Mouse (Mus musculus) neural tube, embryonic 13.5 days (tissue): Measurements from ENCODE around the gene Hoxc11. TPM values are rescaled to one million over a fixed set of nuclear protein-coding genes. Genes with fewer than 3 reads are reported as not detected.

Experiments
- ATAC-seq: fragments of 200-750 bp; cut with Nextera tagmentation; 2 replicates; pipeline ENCODE4 v1.8.0; 2017; ENCODE audit warnings: low read depth, mild to moderate bottlenecking, moderate TSS enrichment, moderate library complexity
- H3K27ac ChIP-seq: fragments of 300-500 bp; sonication (generic); replicated peaks from 2 replicates; pipeline ENCODE4 v1.5.1; 2015; ENCODE audit warnings: moderate library complexity, mild to moderate bottlenecking, inconsistent platforms
- H3K27me3 ChIP-seq: fragments of 300-500 bp; sonication (generic); 2 replicates; pipeline ENCODE4 v1.6.1; 2015; ENCODE audit warnings: mild to moderate bottlenecking, inconsistent platforms
- H3K36me3 ChIP-seq: fragments of 300-500 bp; sonication (generic); 2 replicates; pipeline ENCODE4 v1.6.1; 2015; ENCODE audit warnings: mild to moderate bottlenecking, inconsistent platforms
- H3K4me1 ChIP-seq: fragments of 300-500 bp; sonication (generic); replicated peaks from 2 replicates; pipeline ENCODE4 v1.6.1; 2015; ENCODE audit warnings: inconsistent platforms
- H3K4me2 ChIP-seq: fragments of 300-500 bp; sonication (generic); 2 replicates; pipeline ENCODE4 v1.6.1; 2015; ENCODE audit warnings: inconsistent platforms, mild to moderate bottlenecking, moderate library complexity
- H3K4me3 ChIP-seq: fragments of 300-500 bp; sonication (generic); 2 replicates; pipeline ENCODE4 v1.5.1; 2015; ENCODE audit warnings: mild to moderate bottlenecking, inconsistent platforms
- H3K9ac ChIP-seq: fragments of 300-500 bp; sonication (generic); 2 replicates; pipeline ENCODE4 v1.6.1; 2015; ENCODE audit warnings: moderate library complexity, mild to moderate bottlenecking, inconsistent platforms
- H3K9me3 ChIP-seq: fragments of 300-500 bp; sonication (generic); 2 replicates; pipeline ENCODE4 v1.6.1; 2016; ENCODE audit warnings: inconsistent platforms
- WGBS: fragments of 180-500 bp; shearing (Covaris S2); methylation state at CpG from one replicate; pipeline ENCODE4 v1.1.7; 2015; 5-methylcytosine and 5-hydroxymethylcytosine counted together
- microRNA-seq: library from miRNA; unstranded; fragments of <30 nt; microRNA quantifications from one replicate; pipeline ENCODE4, GENCODE M21; 2016
- polyA plus RNA-seq: library from polyadenylated mRNA; unstranded; fragments of >200 nt; fragmentation: Nextera tagmentation; extraction: Ambion mirVana; gene quantifications from 2 replicates; pipeline ENCODE4 v1.2.1, GENCODE M21; 2015

Gene Hoxc11
- polyA plus RNA-seq, 1 experiment from 2014 or later, result 2.6 TPM

DNA sequence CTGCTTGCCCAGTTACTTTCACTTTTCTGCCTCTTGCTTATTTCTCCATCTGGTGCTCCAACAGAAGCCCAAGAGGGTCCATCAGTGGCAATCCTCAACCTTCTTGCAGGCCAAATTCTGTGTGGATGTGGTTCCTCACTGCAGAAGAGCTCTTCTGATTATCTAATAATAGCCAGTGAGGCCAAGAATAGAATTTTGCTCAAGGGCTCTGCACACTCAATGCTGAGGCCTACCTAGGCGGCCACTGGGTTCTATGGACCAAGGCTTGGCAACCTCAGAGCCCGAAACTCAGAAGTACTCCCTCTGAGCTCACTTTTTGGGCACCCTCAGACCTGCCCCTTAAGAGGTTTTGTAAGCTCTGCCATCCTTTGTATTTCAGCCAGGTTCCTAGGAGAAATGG lies 47.1 kb downstream of the Hoxc11 start:
- H3K9me3 ChIP-seq, result no peaks in the 10 kb centered on the region
- H3K4me1 ChIP-seq, result peaks cover 90% of the 10 kb centered on the region
- no peaks in the 10 kb centered on the region for H3K27me3 ChIP-seq
- ATAC-seq, result no peak
- H3K36me3 ChIP-seq, result no peaks in the 10 kb centered on the region
- peak overlapping the region; percentile 78 for H3K4me3 ChIP-seq
- peak overlapping the region; percentile 100 for H3K27ac ChIP-seq
- 12% methylated on average over 2 of the region's 2 CpGs for WGBS
- H3K4me2 ChIP-seq, result peak overlapping the region; percentile 91
- peak overlapping the region; percentile 99 for H3K9ac ChIP-seq

DNA sequence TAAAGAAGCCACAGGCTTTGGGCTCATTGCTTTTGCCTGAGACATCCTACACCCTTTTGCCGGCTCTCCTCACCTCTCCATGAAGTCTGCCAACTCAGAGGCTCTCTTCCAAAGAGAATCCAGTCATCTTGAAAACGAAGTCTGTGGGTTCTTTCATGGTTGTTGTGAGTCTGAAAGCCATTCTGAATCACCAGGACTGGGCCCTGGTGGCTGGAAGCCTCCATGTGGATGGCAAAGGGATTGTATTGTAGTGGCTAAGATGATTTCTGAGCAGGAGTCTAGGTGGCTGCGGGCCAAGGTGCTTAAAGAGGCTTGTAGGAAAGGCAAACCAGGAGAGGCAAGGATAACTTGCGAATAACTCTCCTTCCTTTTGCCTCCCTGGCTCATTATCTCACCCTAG lies 47.9 kb downstream of the Hoxc11 start:
- 6% methylated on average over 4 of the region's 4 CpGs for WGBS

GRCm38 (mm10) chr15:103002821-103003448 lies 48.7 kb downstream of the Hoxc11 start:
- Histone ChIP-seq H3K4me1 (peaks cover 91% of the 10 kb centered on the region), H3K27me3 (no peaks in the 10 kb centered on the region), H3K4me3 (peak overlapping the region; percentile 78), H3K9ac (peak overlapping the region; percentile 99), H3K27ac (peak overlapping the region; percentile 100), H3K4me2 (peak overlapping the region; percentile 91), H3K36me3 (no peaks in the 10 kb centered on the region), H3K9me3 (no peaks in the 10 kb centered on the region)
- WGBS, result 5% methylated on average over 13 of the region's 13 CpGs
- no peak for ATAC-seq

More for the DNA sequence above, 47.9 kb downstream of the Hoxc11 start:
- Histone ChIP-seq H3K27ac (peak overlapping the region; percentile 100), H3K4me1 (peaks cover 91% of the 10 kb centered on the region), H3K4me3 (peak overlapping the region; percentile 78), H3K9me3 (no peaks in the 10 kb centered on the region), H3K27me3 (no peaks in the 10 kb centered on the region), H3K4me2 (peak overlapping the region; percentile 91), H3K36me3 (no peaks in the 10 kb centered on the region), H3K9ac (peak overlapping the region; percentile 99)
- ATAC-seq, result no peak

GRCm38 (mm10) chr15:103005308-103005707 lies 51.1 kb downstream of the Hoxc11 start:
- H3K4me1 ChIP-seq, result peaks cover 99% of the 10 kb centered on the region

GRCm38 (mm10) chr15:103005797-103006196 lies 51.6 kb downstream of the Hoxc11 start:
- H3K27ac ChIP-seq, result peak overlapping the region; percentile 96
- peak overlapping the region; percentile 38 for H3K4me3 ChIP-seq
- H3K9ac ChIP-seq, result peak overlapping the region; percentile 99
- peaks cover 2% of the 10 kb centered on the region; the same call in 1 of the 2 replicates for H3K36me3 ChIP-seq
- peaks cover 100% of the 10 kb centered on the region for H3K4me1 ChIP-seq
- ATAC-seq, result no peak
- peak overlapping the region; percentile 91 for H3K4me2 ChIP-seq
- H3K27me3 ChIP-seq, result no peaks in the 10 kb centered on the region
- no peaks in the 10 kb centered on the region for H3K9me3 ChIP-seq
- WGBS, result 5% methylated on average over 5 of the region's 5 CpGs

More at GRCm38 (mm10) chr15:103005308-103005707, 51.1 kb downstream of the Hoxc11 start:
- Histone ChIP-seq H3K27me3 (no peaks in the 10 kb centered on the region), H3K4me2 (peak overlapping the region; percentile 91), H3K36me3 (no peaks in the 10 kb centered on the region), H3K27ac (peak overlapping the region; percentile 96), H3K9me3 (no peaks in the 10 kb centered on the region), H3K9ac (peak overlapping the region; percentile 99), H3K4me3 (peak overlapping the region; percentile 38)
- ATAC-seq, result no peak
- 2% methylated on average over 17 of the region's 17 CpGs for WGBS

DNA sequence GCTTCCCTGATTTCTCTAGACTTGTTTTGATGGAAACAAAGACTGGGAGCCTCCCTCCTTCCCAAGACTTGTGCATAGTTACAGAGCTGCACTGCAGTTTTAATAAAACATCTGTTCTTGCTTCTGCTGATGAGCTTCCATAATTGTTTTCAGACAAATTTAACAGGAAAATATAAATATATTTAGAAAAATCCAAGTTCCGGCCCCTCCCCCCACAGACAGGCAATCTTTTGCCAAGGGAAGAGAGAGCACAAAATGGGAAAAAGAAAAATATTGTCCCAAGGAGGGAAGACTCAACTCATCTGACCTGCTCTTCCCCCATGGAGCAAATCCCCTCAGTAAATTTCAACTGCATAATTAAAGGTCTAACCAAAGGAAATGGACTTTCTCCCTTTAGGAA lies 52.1 kb downstream of the Hoxc11 start:
- H3K27ac ChIP-seq, result peak overlapping the region; percentile 96
- H3K4me2 ChIP-seq, result peak overlapping the region; percentile 91
- no peaks in the 10 kb centered on the region for H3K27me3 ChIP-seq
- no peaks in the 10 kb centered on the region for H3K9me3 ChIP-seq
- 5% methylated on average over 1 of the region's 1 CpGs for WGBS
- peak overlapping the region; percentile 38 for H3K4me3 ChIP-seq
- ATAC-seq, result no peak
- H3K36me3 ChIP-seq, result peaks cover 7% of the 10 kb centered on the region; the same call in 1 of the 2 replicates
- H3K9ac ChIP-seq, result peak overlapping the region; percentile 99
- peaks cover 100% of the 10 kb centered on the region for H3K4me1 ChIP-seq

Small RNAs within 50 kb of the gene (microRNA-seq; reads per million reads assigned to microRNA genes)
- gene Mir196a-2, result 1,496 reads per million, percentile 84 among the genes with 10 or more reads in this experiment

Other genes with a start within 250 kb of the Hoxc11 start
- gene Calcoco1, start 232.2 kb upstream of the Hoxc11 start, polyA plus RNA-seq, result 35.7 and 41.9 TPM in 2 replicates
- gene Hoxc13, start 33.3 kb upstream of the Hoxc11 start, polyA plus RNA-seq, result 4.9 and 8.4 TPM in 2 replicates
- 7.8 and 12.0 TPM in 2 replicates for gene Hoxc12, start 17.7 kb upstream of the Hoxc11 start, polyA plus RNA-seq
- 58.5 and 92.4 TPM in 2 replicates for gene Hoxc10, start 12.4 kb downstream of the Hoxc11 start, polyA plus RNA-seq
- 18.8 and 32.2 TPM in 2 replicates for gene Hoxc5, start 13.0 kb downstream of the Hoxc11 start, polyA plus RNA-seq
- 40.9 and 43.4 TPM in 2 replicates for gene Hoxc9, start 22.0 kb downstream of the Hoxc11 start, polyA plus RNA-seq
- 75.8 and 85.5 TPM in 2 replicates for gene Hoxc8, start 36.2 kb downstream of the Hoxc11 start, polyA plus RNA-seq
- gene Hoxc6, start 43.8 kb downstream of the Hoxc11 start, polyA plus RNA-seq, result 46.8 and 51.1 TPM in 2 replicates
- gene Hoxc4, start 64.5 kb downstream of the Hoxc11 start, polyA plus RNA-seq, result 40.2 and 49.9 TPM in 2 replicates
- gene Smug1, start 212.7 kb downstream of the Hoxc11 start, polyA plus RNA-seq, result 36.1 and 41.0 TPM in 2 replicates